Mouse (Mus musculus) G1E (cell line): ENCODE data around the gene Trmt10c. TPM values are rescaled to one million over a fixed set of nuclear protein-coding genes. Genes with fewer than 3 reads are reported as not detected.

Source experiments
- ATAC-seq: 2 replicates; pipeline ENCODE4 v1.8.0; 2016; ENCODE audit warnings: mild to moderate bottlenecking; ENCODE audit not compliant: insufficient number of reproducible peaks, poor library complexity, low FRiP score, severe bottlenecking; ENCODE audit errors: extremely low read depth
- DNase-seq: peaks from one replicate; pipeline ENCODE4 v3.0.0; 2012; ENCODE audit warnings: low spot score
- H3K27me3 ChIP-seq: 2 replicates; pipeline ENCODE4 v1.6.1; 2012; ENCODE audit warnings: mild to moderate bottlenecking, low read length, inconsistent platforms; ENCODE audit not compliant: insufficient read depth
- H3K36me3 ChIP-seq: replicated peaks from 2 replicates; pipeline ENCODE3; 2012; ENCODE audit warnings: mild to moderate bottlenecking, inconsistent platforms
- H3K4me1 ChIP-seq: 2 replicates; pipeline ENCODE4 v1.6.1; 2012; ENCODE audit warnings: low read depth, low read length, inconsistent platforms, mixed read lengths; ENCODE audit not compliant: insufficient read depth
- H3K4me3 ChIP-seq: 2 replicates; pipeline ENCODE4 v1.5.1; 2012; ENCODE audit warnings: low read depth, mild to moderate bottlenecking, inconsistent platforms, low read length, moderate library complexity, mixed read lengths
- H3K9me3 ChIP-seq: replicated peaks from 2 replicates; pipeline ENCODE4 v1.6.1; 2012; ENCODE audit warnings: inconsistent platforms
- CTCF ChIP-seq: IDR thresholded peaks from 2 replicates; pipeline ENCODE4 v1.5.1; 2012; ENCODE audit warnings: low read depth, low read length, inconsistent platforms, mixed read lengths
- GATA1 ChIP-seq: IDR thresholded peaks from 2 replicates; pipeline ENCODE4 v1.6.1; 2012; ENCODE audit warnings: borderline replicate concordance, low read length, inconsistent platforms, mixed read lengths
- GATA2 ChIP-seq: IDR thresholded peaks from 2 replicates; pipeline ENCODE4 v1.6.1; 2012; ENCODE audit warnings: low read depth, low read length, inconsistent platforms, borderline replicate concordance
- POLR2AphosphoS5 ChIP-seq: IDR thresholded peaks from 2 replicates; pipeline ENCODE4 v1.6.1; 2012; ENCODE audit warnings: low read depth, low read length, inconsistent platforms; ENCODE audit not compliant: insufficient replicate concordance
- TAL1 ChIP-seq: conservative IDR thresholded peaks from 2 replicates; pipeline ENCODE4 v1.6.1; 2012; ENCODE audit warnings: low read depth, low read length, inconsistent platforms, mixed read lengths
- polyA plus RNA-seq: library from polyadenylated mRNA; stranded (reverse); fragments of >175 nt; gene quantifications from 2 replicates; pipeline ENCODE4 v1.2.3, GENCODE M21; 2012
- total RNA-seq, 2 experiments: library from RNA; stranded (forward) in 1 of 2; stranded (reverse) in 1 of 2; fragments of 200-1000 nt in 1 of 2; fragments of >200 nt in 1 of 2; fragmentation: Nextera tagmentation in 1 of 2; gene quantifications; 2 replicates each; pipeline ENCODE4 v1.2.3; 2014 to 2017

Gene Trmt10c
- total and polyA plus RNA-seq, 3 experiments: 13.6 to 43.8 (median 28.4) TPM

- Histone ChIP-seq H3K36me3 (peaks cover 26% of the 10 kb centered on the region), H3K9me3 (no peaks in the 10 kb centered on the region), H3K4me1 (peaks cover 14% of the 10 kb centered on the region), H3K27me3 (no peaks in the 10 kb centered on the region), H3K4me3 (peak overlapping the region; percentile 77)
- DNase-seq (no peak), ATAC-seq (no peak)
- TF ChIP-seq POLR2AphosphoS5: no peak
- no peak for TF ChIP-seq TAL1
- TF ChIP-seq GATA1: no peak
- no peak for TF ChIP-seq CTCF
- no peak for TF ChIP-seq GATA2
These were observed 471 bp upstream of the Trmt10c start for GRCm38 (mm10) chr16:56038090-56038489.

- no peak for ATAC-seq
- H3K4me1 ChIP-seq: peaks cover 25% of the 10 kb centered on the region
- peaks cover 41% of the 10 kb centered on the region for H3K36me3 ChIP-seq
- peak overlapping the region; percentile 77 for H3K4me3 ChIP-seq
- no peaks in the 10 kb centered on the region for H3K27me3 ChIP-seq
- no peaks in the 10 kb centered on the region for H3K9me3 ChIP-seq
- no peak for TF ChIP-seq CTCF
- TF ChIP-seq POLR2AphosphoS5: no peak
- no peak for TF ChIP-seq TAL1
- no peak for TF ChIP-seq GATA1
- no peak for TF ChIP-seq GATA2
- DNase-seq: no peak
These were observed 1.1 kb downstream of the Trmt10c start for GRCm38 (mm10) chr16:56036501-56036900.

GRCm38 (mm10) chr16:56034566-56034965 lies 3.1 kb downstream of the Trmt10c start:
- H3K27me3 ChIP-seq: no peaks in the 10 kb centered on the region
- H3K36me3 ChIP-seq: peaks cover 47% of the 10 kb centered on the region
- no peaks in the 10 kb centered on the region for H3K9me3 ChIP-seq
- no peak for ATAC-seq
- TF ChIP-seq GATA1: no peak
- no peak for TF ChIP-seq TAL1
- TF ChIP-seq POLR2AphosphoS5: no peak
- TF ChIP-seq GATA2: no peak
- no peak for TF ChIP-seq CTCF
- no peak overlapping the region for H3K4me3 ChIP-seq
- H3K4me1 ChIP-seq: peaks cover 35% of the 10 kb centered on the region
- DNase-seq: no peak

GRCm38 (mm10) chr16:56029661-56030082 lies 7.9 kb downstream of the Trmt10c start, which contains the start of gene Pcnp:
Pcnp (minus strand) TSS chr16:56029739.
- peak; percentile 92 for DNase-seq
- H3K4me1 ChIP-seq: peaks cover 43% of the 10 kb centered on the region
- H3K27me3 ChIP-seq: no peaks in the 10 kb centered on the region
- peak; percentile 98 for ATAC-seq
- peak within 1 kb of the TSS; percentile 90 for H3K4me3 ChIP-seq
- TF ChIP-seq POLR2AphosphoS5 (peak; percentile 87), CTCF (no peak)
- H3K36me3 ChIP-seq: peaks cover 60% of the 10 kb centered on the region
- H3K9me3 ChIP-seq: no peaks in the 10 kb centered on the region

- peaks cover 59% of the 10 kb centered on the region for H3K36me3 ChIP-seq
- peak overlapping the region; percentile 90 for H3K4me3 ChIP-seq
- TF ChIP-seq CTCF (no peak), POLR2AphosphoS5 (no peak), GATA2 (no peak), GATA1 (no peak), TAL1 (no peak)
- ATAC-seq: no peak
- no peaks in the 10 kb centered on the region for H3K9me3 ChIP-seq
- peak; percentile 44 for DNase-seq
- H3K4me1 ChIP-seq: peaks cover 40% of the 10 kb centered on the region
- no peaks in the 10 kb centered on the region for H3K27me3 ChIP-seq
These were observed 8.7 kb downstream of the Trmt10c start for GRCm38 (mm10) chr16:56028722-56029551.

GRCm38 (mm10) chr16:56027854-56028629 lies 9.6 kb downstream of the Trmt10c start:
- H3K4me3 ChIP-seq: peak overlapping the region; percentile 90
- no peak for DNase-seq
- no peaks in the 10 kb centered on the region for H3K27me3 ChIP-seq
- H3K36me3 ChIP-seq: peaks cover 53% of the 10 kb centered on the region
- no peak for TF ChIP-seq TAL1
- TF ChIP-seq GATA2: no peak
- no peak for TF ChIP-seq CTCF
- TF ChIP-seq GATA1: no peak
- TF ChIP-seq POLR2AphosphoS5: no peak
- no peaks in the 10 kb centered on the region for H3K9me3 ChIP-seq
- ATAC-seq: no peak
- H3K4me1 ChIP-seq: peaks cover 38% of the 10 kb centered on the region
